Mouse (Mus musculus): ENCODE measurements around the gene Syt2. TPM values are rescaled to one million over a fixed set of nuclear protein-coding genes. Genes with fewer than 3 reads are reported as not detected.

Gene Syt2
- total RNA-seq, 2 experiments from 2014 or later: 22.2 to 23.6 TPM

DNA sequence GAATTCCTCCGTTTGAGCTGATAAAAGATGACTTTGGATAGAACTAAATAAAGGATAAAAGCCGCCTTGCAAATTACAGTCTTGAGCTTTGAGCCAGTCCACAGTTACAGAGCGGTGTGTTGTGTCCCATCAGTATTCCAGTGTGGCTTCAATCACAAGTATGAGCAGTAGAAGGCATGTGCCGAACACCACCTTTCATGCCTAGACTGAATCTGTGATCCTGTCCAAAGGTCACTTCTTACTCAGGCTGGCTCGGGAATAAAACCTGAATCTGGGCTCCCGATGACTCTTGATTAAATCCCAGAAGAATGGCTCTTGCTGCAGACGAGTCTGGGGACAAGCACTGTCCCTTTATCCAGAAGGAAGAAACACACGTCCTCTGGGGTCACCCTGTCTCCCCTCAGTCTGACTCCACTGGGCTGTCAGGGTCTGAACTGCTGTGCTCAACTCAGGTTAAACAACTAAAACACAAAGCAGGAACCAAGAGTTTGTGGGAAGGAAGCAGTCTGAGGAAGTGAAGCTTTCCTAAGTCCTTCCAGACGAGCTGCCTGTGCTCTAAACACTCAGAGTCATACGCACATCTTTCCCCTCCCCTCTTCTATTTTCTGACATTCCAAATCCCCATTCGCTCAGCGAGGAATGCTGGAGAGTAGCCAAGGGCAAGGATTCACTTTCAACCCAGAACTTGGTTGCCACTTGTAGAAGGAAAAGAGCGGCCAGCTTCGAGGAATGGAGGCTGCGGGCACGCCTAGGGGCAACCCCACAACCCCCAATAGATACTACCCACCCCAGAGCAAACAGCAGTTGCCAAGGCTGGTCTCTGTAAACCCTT lies 157.0 kb downstream of the Syt2 start:
- DNase-seq (ENCODE audit: extremely low spot score in 1 of 2, low spot score in 1 of 2): no peak

DNA sequence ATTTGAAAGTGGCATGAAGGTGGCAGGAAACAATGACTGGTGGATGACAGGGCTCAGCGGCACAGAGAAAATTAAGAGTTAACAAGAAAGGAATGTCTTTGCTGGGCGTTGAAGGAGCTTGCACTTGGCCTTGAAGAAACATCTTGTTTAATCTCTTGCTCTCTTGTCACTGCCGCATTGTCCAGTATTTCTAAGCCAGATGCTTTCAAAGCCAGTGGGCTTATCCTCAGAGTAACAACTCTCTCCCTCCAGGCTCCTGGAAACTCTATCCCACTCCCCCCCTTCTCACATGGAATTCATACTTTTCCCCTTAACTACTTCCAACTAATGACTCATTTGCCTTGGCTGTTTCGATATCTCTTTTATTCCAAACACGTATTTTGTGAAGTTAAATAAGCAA lies 157.9 kb downstream of the Syt2 start:
- DNase-seq (ENCODE audit: extremely low spot score in 1 of 2, low spot score in 1 of 2): no peak

DNA sequence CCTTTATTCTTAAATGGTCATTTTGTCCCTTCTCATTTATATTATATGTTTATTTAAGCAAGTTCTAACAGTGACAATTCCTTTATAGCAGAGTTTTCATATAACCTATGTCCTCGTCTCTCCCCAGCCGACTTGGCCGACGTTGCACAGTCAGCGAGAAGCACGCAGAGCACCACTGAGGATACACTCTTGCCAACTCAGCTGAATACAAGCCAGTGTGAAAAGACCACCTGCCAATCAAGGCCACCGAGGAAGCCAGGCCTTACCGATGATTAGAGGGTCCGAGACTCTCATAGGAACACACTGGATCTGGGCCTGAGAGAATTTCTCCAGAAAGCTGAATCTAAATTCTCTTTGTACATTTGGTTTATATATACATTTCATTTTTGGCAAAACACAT lies 159.0 kb downstream of the Syt2 start:
- no peak for DNase-seq (ENCODE audit: extremely low spot score in 1 of 2, low spot score in 1 of 2)

Small RNA genes within 50 kb of the gene (microRNA-seq; reads per million reads assigned to microRNA genes)
- gene Gm22232: 0 reads per million in 2 experiments

Other genes starting within 250 kb of the Syt2 start
- gene Cyb5r1, start 241.1 kb upstream of the Syt2 start, total RNA-seq (2021): 10 to 100 TPM; 28.7 to 33.2 TPM
- 10 to 100 TPM; 58.7 to 61.1 TPM for gene Adipor1, start 231.3 kb upstream of the Syt2 start, total RNA-seq (2021)
- gene Klhl12, start 191.1 kb upstream of the Syt2 start, total RNA-seq (2021): 10 to 100 TPM; 40.2 to 43.8 TPM
- gene Rabif, start 152.0 kb upstream of the Syt2 start, total RNA-seq (2021): 10 to 100 TPM; 23.6 to 28.2 TPM
- not detected for gene Mgat4e, start 97.0 kb upstream of the Syt2 start, total RNA-seq (2021)
- 10 to 100 TPM; 71.1 to 75.3 TPM for gene Kdm5b, start 86.5 kb upstream of the Syt2 start, total RNA-seq (2021)

Measured in layer of hippocampus, postnatal 25 days (tissue).